Mouse (Mus musculus) cerebellum, postnatal 36 days (tissue): Measurements from ENCODE around the gene Ankrd34a.
A peak's percentile ranks its signal among the peaks of the same experiment; 100 is the strongest.
"Not testable (repeated sequence)": the region's sequence is repeated elsewhere in the genome, so short reads cannot be mapped to it uniquely, and the experiment has no call there.

Source experiments
- DNase-seq, 2 experiments: peaks; one replicate each; pipeline ENCODE4 v3.0.0; 2021 to 2022; ENCODE audit warnings: mixed read lengths in 2 of 2

Gene Ankrd34a

GRCm38 (mm10) chr3:96581771-96582515, 14.5 kb upstream of the Ankrd34a start:
- no peak for DNase-seq

GRCm38 (mm10) chr3:96583386-96583785, 13.1 kb upstream of the Ankrd34a start:
- no peak for DNase-seq

GRCm38 (mm10) chr3:96590657-96591056, 5.8 kb upstream of the Ankrd34a start:
- no peak for DNase-seq

GRCm38 (mm10) chr3:96593374-96593773, 3.1 kb upstream of the Ankrd34a start:
- DNase-seq: peak; percentile 28 to 39

GRCm38 (mm10) chr3:96593790-96594560, 2.5 kb upstream of the Ankrd34a start, which contains the start of gene Polr3gl:
TSS of gene Polr3gl (minus strand) at chr3:96594181.
- DNase-seq: peak; percentile 96 to 97

GRCm38 (mm10) chr3:96594851-96595250, 1.6 kb upstream of the Ankrd34a start:
- no peak for DNase-seq

GRCm38 (mm10) chr3:96595661-96596060, 775 bp upstream of the Ankrd34a start:
- DNase-seq: peak; percentile 41 to 52

GRCm38 (mm10) chr3:96596855-96597254, 419 bp downstream of the Ankrd34a start:
- DNase-seq: peak in 1 of 2 experiments; percentile 27

- DNase-seq: peak; percentile 49 to 55
Observed at GRCm38 (mm10) chr3:96597435-96597891, 1.0 kb downstream of the Ankrd34a start.

GRCm38 (mm10) chr3:96598156-96599068, 2.0 kb downstream of the Ankrd34a start:
- peak; percentile 59 to 61 for DNase-seq

- no peak for DNase-seq
Observed at GRCm38 (mm10) chr3:96599069-96599393, 2.6 kb downstream of the Ankrd34a start.

- DNase-seq: no peak
Observed at GRCm38 (mm10) chr3:96599411-96599810, 3.0 kb downstream of the Ankrd34a start.

- DNase-seq: peak; percentile 87 to 89
Observed at GRCm38 (mm10) chr3:96600639-96601250, 4.3 kb downstream of the Ankrd34a start, which contains the start of gene Lix1l. TSS of gene Lix1l (plus strand) at chr3:96601149.

- DNase-seq: peak; percentile 68 to 71
Observed at GRCm38 (mm10) chr3:96601251-96601787, 4.9 kb downstream of the Ankrd34a start.

- DNase-seq: no peak
Observed at GRCm38 (mm10) chr3:96601941-96602703, 5.7 kb downstream of the Ankrd34a start.

- DNase-seq: no peak
Observed at GRCm38 (mm10) chr3:96602704-96603084, 6.3 kb downstream of the Ankrd34a start.

- peak; percentile 42 to 59 for DNase-seq
Observed at GRCm38 (mm10) chr3:96603311-96603710, 6.9 kb downstream of the Ankrd34a start.

GRCm38 (mm10) chr3:96606007-96606406, 9.6 kb downstream of the Ankrd34a start:
- not testable (repeated sequence) for DNase-seq

GRCm38 (mm10) chr3:96606618-96607017, 10.2 kb downstream of the Ankrd34a start:
- no peak for DNase-seq

- DNase-seq: no peak
Observed at GRCm38 (mm10) chr3:96617941-96618340, 21.5 kb downstream of the Ankrd34a start.

- DNase-seq: no peak
Observed at GRCm38 (mm10) chr3:96623201-96623600, 26.8 kb downstream of the Ankrd34a start.
